Mouse (Mus musculus) liver, postnatal 0 days (tissue): ENCODE data around the gene Tepsin. TPM values are rescaled to one million over a fixed set of nuclear protein-coding genes. Genes with fewer than 3 reads are reported as not detected.

Experiments
- ATAC-seq: fragments of 200-750 bp; cut with Nextera tagmentation; 2 replicates; pipeline ENCODE4 v1.8.0; 2017; ENCODE audit warnings: mild to moderate bottlenecking, moderate library complexity
- DNase-seq: peaks from one replicate; pipeline ENCODE4 v3.0.0-alpha.2; 2016
- H3K27ac ChIP-seq: fragments of 300-500 bp; sonication (generic); 2 replicates; pipeline ENCODE4 v1.5.1; 2014; ENCODE audit warnings: antibody characterized with exemption, moderate library complexity, mild to moderate bottlenecking, low read depth
- H3K27me3 ChIP-seq: fragments of 300-500 bp; sonication (generic); 2 replicates; pipeline ENCODE4 v1.6.1; 2014; ENCODE audit warnings: low read length, control low read depth, mixed read lengths; ENCODE audit not compliant: insufficient read depth
- H3K36me3 ChIP-seq: fragments of 300-500 bp; sonication (generic); replicated peaks from 2 replicates; pipeline ENCODE4 v1.6.1; 2014; ENCODE audit warnings: mild to moderate bottlenecking, control low read depth, low read length, moderate library complexity, mixed read lengths; ENCODE audit not compliant: insufficient read depth
- H3K4me1 ChIP-seq: fragments of 300-500 bp; sonication (generic); 2 replicates; pipeline ENCODE4 v1.6.1; 2014; ENCODE audit warnings: antibody characterized with exemption, mild to moderate bottlenecking, control low read depth; ENCODE audit not compliant: insufficient read depth
- H3K4me2 ChIP-seq: fragments of 300-500 bp; sonication (generic); 2 replicates; pipeline ENCODE4 v1.6.1; 2014; ENCODE audit warnings: low read depth, mild to moderate bottlenecking, low read length, moderate library complexity, mixed read lengths
- H3K4me3 ChIP-seq: fragments of 300-500 bp; sonication (generic); 2 replicates; pipeline ENCODE4 v1.5.1; 2014; ENCODE audit warnings: low read depth, low read length
- H3K9ac ChIP-seq: fragments of 300-500 bp; sonication (generic); replicated peaks from 2 replicates; pipeline ENCODE4 v1.6.1; 2014; ENCODE audit warnings: mild to moderate bottlenecking, moderate library complexity
- H3K9me3 ChIP-seq: fragments of 300-500 bp; sonication (generic); 2 replicates; pipeline ENCODE4 v1.6.1; 2016; ENCODE audit warnings: mild to moderate bottlenecking, control low read depth, low read length, mixed read lengths
- CTCF ChIP-seq: sonication (generic); IDR thresholded peaks from 2 replicates; pipeline ENCODE4 v1.5.1; 2016; ENCODE audit warnings: antibody characterized with exemption, low read depth
- EP300 ChIP-seq: IDR thresholded peaks from 2 replicates; pipeline ENCODE4 v1.6.1; 2016; ENCODE audit warnings: antibody characterized with exemption, low read depth, mild to moderate bottlenecking
- WGBS: fragments of 180-500 bp; shearing (Covaris S2); extraction: QIAGEN DNeasy Blood & Tissue Kit; methylation state at CpG from one replicate; pipeline ENCODE4 v1.1.7; 2014; ENCODE audit not compliant: insufficient replicate concordance; 5-methylcytosine and 5-hydroxymethylcytosine counted together
- polyA plus RNA-seq: library from polyadenylated mRNA; unstranded; fragments of >200 nt; fragmentation: Nextera tagmentation; extraction: Ambion mirVana; gene quantifications from 2 replicates; pipeline ENCODE4 v1.2.1, GENCODE M21; 2015

Gene Tepsin
- polyA plus RNA-seq, 1 experiment from 2014 or later, result 4.2 TPM

DNA sequence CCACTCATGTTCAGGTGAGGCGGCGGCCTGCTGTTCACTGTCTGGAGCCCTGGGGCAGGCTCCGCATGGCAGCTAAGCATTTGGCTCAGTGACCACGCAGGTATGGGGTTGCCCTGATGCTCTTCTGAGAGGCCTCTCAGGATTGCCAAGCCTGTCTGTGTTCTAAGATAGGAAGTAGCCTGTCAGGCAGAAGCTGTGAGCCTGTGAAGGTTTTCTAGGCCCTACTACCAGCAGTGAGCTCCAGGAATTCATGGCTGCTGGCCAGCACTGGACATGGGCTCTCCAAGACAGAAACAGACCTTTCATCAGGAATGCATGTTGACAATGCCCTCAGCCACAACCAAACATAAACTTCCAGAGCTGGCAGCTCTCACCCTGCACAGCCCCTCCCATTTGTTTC, 13.6 kb upstream of the Tepsin start:
- DNase-seq (no peak), ATAC-seq (no peak)
- TF ChIP-seq EP300 (no peak), CTCF (no peak)
- no peaks in the 10 kb centered on the region for H3K27me3 ChIP-seq
- WGBS, result 86% methylated on average over 4 of the region's 4 CpGs
- H3K4me3 ChIP-seq, result no peak overlapping the region
- H3K4me1 ChIP-seq, result no peaks in the 10 kb centered on the region
- H3K36me3 ChIP-seq, result peaks cover 58% of the 10 kb centered on the region
- H3K4me2 ChIP-seq, result no peak overlapping the region
- H3K9me3 ChIP-seq, result no peaks in the 10 kb centered on the region
- no peak overlapping the region for H3K27ac ChIP-seq
- no peak overlapping the region for H3K9ac ChIP-seq

DNA sequence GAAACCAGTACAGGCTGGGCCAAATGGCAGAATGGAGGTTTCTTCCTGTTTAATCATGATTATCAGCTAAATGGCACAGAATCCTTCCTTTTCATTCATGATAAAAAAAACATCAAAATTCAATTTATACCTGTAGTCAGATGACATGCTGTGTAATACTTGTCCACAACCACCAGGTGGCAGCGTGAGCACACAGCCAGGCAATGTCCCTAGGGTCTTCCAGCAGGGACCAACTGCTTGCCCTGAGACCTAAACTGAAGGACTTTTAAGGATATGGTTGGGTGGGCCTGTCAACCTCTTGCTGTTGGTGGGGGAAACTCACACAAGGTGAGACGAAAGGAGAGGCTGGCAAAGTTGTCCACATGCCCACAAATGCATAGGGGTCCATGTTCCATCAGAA, 12.5 kb upstream of the Tepsin start:
- WGBS, result 18% methylated on average over 2 of the region's 2 CpGs
- peak; percentile 97 for TF ChIP-seq CTCF
- TF ChIP-seq EP300, result no peak
- DNase-seq, result peak; percentile 73
- Histone ChIP-seq H3K9ac (no peak overlapping the region), H3K9me3 (no peaks in the 10 kb centered on the region), H3K27ac (no peak overlapping the region), H3K4me2 (no peak overlapping the region), H3K4me1 (no peaks in the 10 kb centered on the region), H3K36me3 (peaks cover 64% of the 10 kb centered on the region), H3K27me3 (no peaks in the 10 kb centered on the region), H3K4me3 (no peak overlapping the region)
- ATAC-seq, result no peak; the same call in 1 of the 2 replicates

DNA sequence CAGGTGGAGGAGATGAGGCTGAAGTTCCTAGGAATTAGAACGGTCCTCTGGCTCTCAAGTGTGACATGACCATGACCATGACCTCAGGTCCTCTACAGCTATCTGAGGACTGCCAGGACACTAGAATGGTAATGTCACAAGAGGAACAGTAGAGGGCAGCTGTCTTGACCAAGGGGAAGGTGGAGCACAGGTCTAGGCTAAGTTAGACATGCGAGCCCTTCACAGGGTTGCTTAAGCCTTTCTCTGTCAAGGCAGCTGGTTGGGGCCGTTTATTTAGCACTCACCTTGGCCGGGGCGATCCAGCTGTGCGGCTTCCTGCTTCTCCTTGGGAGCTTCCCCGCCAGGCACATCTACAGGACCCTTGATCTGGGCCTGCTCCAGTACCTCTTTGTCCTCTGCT, 12.0 kb upstream of the Tepsin start:
- H3K27ac ChIP-seq, result no peak overlapping the region
- H3K9me3 ChIP-seq, result no peaks in the 10 kb centered on the region
- 76% methylated on average over 7 of the region's 7 CpGs for whole genome bisulfite sequencing
- no peak overlapping the region for H3K9ac ChIP-seq
- DNase-seq, result no peak
- H3K4me3 ChIP-seq, result no peak overlapping the region
- no peaks in the 10 kb centered on the region for H3K4me1 ChIP-seq
- no peak for ATAC-seq
- H3K27me3 ChIP-seq, result no peaks in the 10 kb centered on the region
- H3K4me2 ChIP-seq, result no peak overlapping the region
- TF ChIP-seq EP300 (no peak), CTCF (peak; percentile 40)
- H3K36me3 ChIP-seq, result peaks cover 67% of the 10 kb centered on the region

DNA sequence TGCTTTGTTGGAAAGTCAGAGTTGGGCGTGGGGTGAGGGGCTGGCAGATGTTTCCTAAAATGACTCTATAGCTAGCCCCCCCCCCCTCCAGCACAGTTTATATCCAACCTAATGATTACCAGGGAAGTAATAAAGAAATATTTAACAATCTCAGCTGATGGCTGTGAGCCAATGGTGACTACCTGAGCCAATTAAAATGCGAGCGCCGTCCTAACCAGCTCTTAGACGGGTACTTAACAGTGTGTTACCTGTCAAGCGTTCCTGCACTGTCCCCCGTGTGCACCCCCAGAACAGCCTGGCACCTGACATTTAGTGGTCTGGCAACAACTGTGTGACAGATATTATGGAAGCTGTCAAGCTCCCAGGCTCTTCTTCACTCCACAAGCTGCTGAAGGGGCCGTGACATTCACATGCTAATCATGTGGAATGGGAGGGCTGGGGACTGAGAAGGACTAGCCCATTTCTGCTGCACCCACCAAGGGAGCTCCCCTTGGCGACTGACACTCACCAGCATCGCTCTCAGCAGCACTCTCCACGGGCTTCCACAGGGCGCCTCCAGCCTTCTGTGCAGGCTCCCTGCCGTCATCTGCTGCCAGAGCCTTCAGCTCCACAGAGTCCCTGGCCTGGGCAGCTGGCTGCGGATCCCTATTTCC, 11.2 kb upstream of the Tepsin start:
- no peak overlapping the region for H3K4me2 ChIP-seq
- no peak overlapping the region for H3K9ac ChIP-seq
- H3K27me3 ChIP-seq, result no peaks in the 10 kb centered on the region
- no peak overlapping the region for H3K4me3 ChIP-seq
- 88% methylated on average over 14 of the region's 14 CpGs for WGBS
- no peaks in the 10 kb centered on the region for H3K9me3 ChIP-seq
- ATAC-seq, result no peak
- peaks cover 67% of the 10 kb centered on the region for H3K36me3 ChIP-seq
- DNase-seq, result no peak
- TF ChIP-seq CTCF (no peak), EP300 (no peak)
- H3K27ac ChIP-seq, result no peak overlapping the region
- no peaks in the 10 kb centered on the region for H3K4me1 ChIP-seq

DNA sequence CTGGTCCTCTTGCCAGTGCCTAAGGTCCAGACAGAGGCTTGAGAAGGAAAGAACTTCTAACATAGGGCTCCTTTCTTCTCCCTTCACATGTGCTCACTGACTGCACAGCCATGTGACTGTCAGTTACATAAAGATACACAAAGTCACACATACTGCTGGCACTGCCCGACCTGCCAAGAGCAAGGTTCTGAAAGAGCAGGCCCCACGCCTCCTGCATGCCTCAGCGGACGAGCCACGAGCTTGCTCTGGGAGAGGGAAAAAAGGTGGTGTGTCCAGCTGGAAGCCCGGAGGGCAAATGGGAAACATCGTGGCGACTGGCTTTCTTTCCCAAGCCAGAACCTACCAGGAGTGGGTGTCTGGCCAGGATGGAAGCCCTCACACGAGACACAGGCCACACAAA, 9.3 kb upstream of the Tepsin start:
- 92% methylated on average over 9 of the region's 9 CpGs for WGBS
- no peaks in the 10 kb centered on the region for H3K4me1 ChIP-seq

DNA sequence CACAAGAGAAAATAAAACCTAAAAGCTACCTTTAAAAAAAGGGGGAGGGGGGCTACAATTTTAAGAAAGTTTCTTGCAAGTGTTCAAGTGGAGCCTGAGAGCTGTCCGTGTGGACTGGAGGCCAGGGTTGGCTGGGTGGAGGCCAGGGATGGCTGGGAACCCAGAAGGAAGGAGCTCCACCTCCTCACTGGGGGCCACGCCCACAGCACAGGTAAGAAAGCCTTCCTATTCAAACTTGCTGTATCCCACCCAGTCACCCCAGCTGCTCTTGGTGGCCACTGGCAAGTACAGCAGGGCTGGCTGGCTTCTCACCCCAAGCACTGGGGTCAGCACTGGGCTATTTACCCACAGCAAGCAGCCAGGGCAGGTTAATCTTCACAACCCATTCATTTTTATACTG, 8.5 kb upstream of the Tepsin start:
- ATAC-seq, result no peak
- no peaks in the 10 kb centered on the region for H3K4me1 ChIP-seq
- 80% methylated on average over 2 of the region's 2 CpGs for WGBS
- DNase-seq, result no peak
- peaks cover 64% of the 10 kb centered on the region for H3K36me3 ChIP-seq
- H3K9me3 ChIP-seq, result no peaks in the 10 kb centered on the region
- no peaks in the 10 kb centered on the region for H3K27me3 ChIP-seq
- H3K27ac ChIP-seq, result no peak overlapping the region
- no peak overlapping the region for H3K4me2 ChIP-seq
- H3K9ac ChIP-seq, result no peak overlapping the region
- TF ChIP-seq EP300 (no peak), CTCF (no peak)
- no peak overlapping the region for H3K4me3 ChIP-seq

More for the DNA sequence above, 9.3 kb upstream of the Tepsin start:
- Histone ChIP-seq H3K4me2 (no peak overlapping the region), H3K27ac (no peak overlapping the region), H3K27me3 (no peaks in the 10 kb centered on the region), H3K4me3 (no peak overlapping the region), H3K9ac (no peak overlapping the region; the same call in 1 of the 2 replicates), H3K9me3 (no peaks in the 10 kb centered on the region), H3K36me3 (peaks cover 69% of the 10 kb centered on the region)
- ATAC-seq, result no peak
- no peak for DNase-seq
- TF ChIP-seq CTCF, result no peak
- no peak for TF ChIP-seq EP300
